Mouse (Mus musculus): ENCODE measurements at regions not wholly inside any gene's neighbourhood (a gene's known extent, or its start where the extent isn't known, plus 50 kb on each side); places are given as distances from the start of the nearest gene placed in this dataset.

- TF ChIP-seq CTCF (IDR thresholded peaks at IDR 0.05; ENCODE audit: low read depth, low read length) (no peak), TAL1 (conservative IDR thresholded peaks at IDR 0.05; ENCODE audit: low read depth, low read length) (no peak), GATA1 (IDR thresholded peaks at IDR 0.05; ENCODE audit: borderline replicate concordance, low read length) (no peak), POLR2AphosphoS5 (IDR thresholded peaks at IDR 0.05; ENCODE audit: insufficient replicate concordance, low read depth, low read length) (no peak)
These were observed 123.2 kb downstream of the Ifng start for GRCm38 (mm10) chr10:118564041-118564440.

Data from G1E (cell line).